Mouse (Mus musculus) effector memory CD4-positive, alpha-beta T cell, adult 5 months (primary cell): Measurements from ENCODE around the gene Zfp53. TPM values are rescaled to one million over a fixed set of nuclear protein-coding genes. Genes with fewer than 3 reads are reported as not detected.

ENCODE experiments used
- polyA plus RNA-seq: library from polyadenylated mRNA; unstranded; fragments of 100-300 nt; shearing (Covaris generic); gene quantifications from one replicate; pipeline ENCODE4 v1.2.1, GENCODE M21; 2017

Gene Zfp53
- polyA plus RNA-seq, result 66.9 TPM

DNA sequence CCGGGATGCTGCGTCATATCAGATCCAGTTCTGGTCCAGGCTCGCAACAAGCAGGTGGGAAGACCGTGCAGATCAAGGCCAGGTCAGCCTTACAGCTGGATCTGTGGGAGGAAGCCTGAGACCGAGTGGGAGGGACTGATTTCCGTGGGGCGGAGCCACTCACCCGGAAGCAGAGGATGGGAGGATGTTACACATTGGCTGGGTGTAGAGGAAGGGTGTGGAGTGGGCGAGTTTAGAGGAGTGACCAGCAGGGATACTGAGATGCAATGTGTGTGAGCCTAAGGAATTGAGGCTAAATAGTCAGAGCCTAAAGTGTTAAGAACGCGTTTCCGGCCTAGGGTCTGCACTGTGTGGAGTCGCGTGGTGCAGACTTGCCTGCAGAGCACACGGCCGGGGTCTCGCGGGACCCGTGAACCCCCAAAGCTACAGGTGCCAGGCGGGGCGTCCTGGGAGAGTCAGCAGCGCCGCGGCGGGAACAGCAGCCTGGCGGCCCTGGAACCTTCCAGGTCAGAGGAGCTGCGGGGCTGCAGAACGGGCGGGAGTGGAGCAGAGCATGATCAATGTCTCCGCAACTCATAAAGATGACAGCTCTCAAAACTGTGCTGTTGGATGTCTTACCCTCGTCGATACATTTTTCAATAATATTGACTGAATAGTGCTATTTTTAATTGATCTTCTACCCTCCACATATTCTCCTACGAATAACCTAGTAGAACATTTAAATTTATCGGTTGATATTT lies at the start of gene Zfp53:
Gene Zfp53 (plus strand): TSS at position 239 of the 740 bp plus-strand sequence.

DNA sequence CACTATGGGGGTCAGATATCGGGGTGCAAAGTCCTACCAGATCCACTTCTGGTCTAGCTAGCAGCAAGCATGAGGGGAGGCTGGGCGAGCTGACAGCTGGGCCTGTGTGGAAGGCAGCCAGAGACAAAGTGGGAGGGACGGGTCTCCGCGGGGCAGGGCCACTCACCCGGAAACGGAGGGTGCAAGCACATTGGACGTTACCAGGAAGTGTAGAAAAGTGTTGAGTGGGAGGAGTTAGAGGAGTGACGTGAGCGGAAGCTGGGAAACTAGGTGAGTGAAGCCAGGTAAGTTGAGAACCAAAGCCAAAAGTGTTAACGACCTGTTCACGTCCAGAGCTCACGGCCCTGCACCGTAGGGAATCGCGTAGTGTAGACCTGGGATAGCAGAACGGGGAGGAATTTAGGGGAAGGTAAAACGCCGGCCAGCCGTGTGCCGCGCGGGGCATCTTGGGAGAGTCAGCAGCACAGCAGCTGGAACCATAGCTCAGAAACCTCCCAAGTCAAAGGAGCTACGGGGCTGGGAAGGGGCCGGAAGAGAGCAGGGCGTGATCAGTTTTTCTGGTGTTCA lies 38.6 kb upstream of the Zfp53 start, which contains the start of gene Zfp51:
Gene Zfp51 (plus strand): TSS at position 237 of the 567 bp plus-strand sequence.

DNA sequence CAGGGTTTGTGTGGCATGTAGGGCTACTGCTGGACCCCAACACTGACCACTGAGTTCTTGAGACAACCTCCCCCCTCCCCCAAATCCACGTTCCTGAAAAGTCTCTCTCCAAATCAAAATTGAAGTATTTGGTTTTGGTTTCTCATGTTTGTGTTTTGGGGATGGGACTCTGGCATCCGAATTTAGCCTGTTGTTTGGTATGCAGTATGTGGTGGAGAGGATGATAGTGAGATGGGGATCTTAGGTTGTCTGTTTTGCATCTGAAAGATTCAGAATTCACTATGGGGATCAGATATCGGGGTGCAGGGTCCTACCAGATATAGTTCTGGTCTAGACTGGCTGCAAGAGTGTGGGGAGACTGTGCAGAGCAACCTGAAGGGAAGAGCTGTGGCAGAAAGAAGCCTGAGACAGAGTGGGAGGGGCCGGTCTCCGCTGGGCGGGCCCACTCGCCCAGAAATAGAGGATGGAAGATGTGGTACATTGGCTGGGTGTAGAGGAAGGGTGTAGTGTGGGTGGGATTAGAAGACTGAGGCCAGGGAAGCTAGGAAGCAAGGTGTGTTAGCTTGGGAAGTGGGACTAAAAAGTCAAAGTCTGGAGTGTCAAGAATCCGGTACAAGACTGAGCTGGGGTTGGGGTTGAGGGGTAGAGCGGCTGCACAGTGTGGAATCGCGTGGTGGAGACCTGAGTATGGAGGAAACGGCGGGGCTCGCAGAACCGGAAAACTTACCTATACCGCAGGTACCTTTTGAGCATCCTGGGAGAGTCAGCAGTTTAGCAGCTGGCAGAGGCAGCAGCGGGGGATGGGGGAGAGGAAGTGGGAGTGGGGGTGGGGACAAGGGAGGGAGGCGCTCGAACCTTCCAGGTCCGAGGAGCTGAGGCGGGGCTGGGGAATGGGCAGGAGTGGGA lies 46.6 kb downstream of the Zfp53 start, which contains the start of gene Zfp52:
Gene Zfp52 (plus strand): TSS at position 444 of the 906 bp plus-strand sequence.

Other genes starting within 250 kb of the Zfp53 start
- not detected for gene Vmn1r235, start 232.6 kb upstream of the Zfp53 start, polyA plus RNA-seq
- not detected for gene Vmn1r236, start 206.1 kb upstream of the Zfp53 start, polyA plus RNA-seq
- not detected for gene Vmn1r237, start 177.1 kb upstream of the Zfp53 start, polyA plus RNA-seq
- gene Zfp677, start 105.2 kb upstream of the Zfp53 start, polyA plus RNA-seq, result 10.1 TPM
- 4.7 TPM for gene Zfp54, start 65.8 kb upstream of the Zfp53 start, polyA plus RNA-seq
- gene Zfp51, start 38.6 kb upstream of the Zfp53 start, polyA plus RNA-seq, result 49.0 TPM
- gene Zfp52, start 46.5 kb downstream of the Zfp53 start, polyA plus RNA-seq, result 11.4 TPM
- gene Zfp948, start 78.0 kb downstream of the Zfp53 start, polyA plus RNA-seq, result 1.1 TPM
- 5.3 TPM for gene Zfp983, start 161.6 kb downstream of the Zfp53 start, polyA plus RNA-seq
- 11.0 TPM for gene Gm10226, start 202.9 kb downstream of the Zfp53 start, polyA plus RNA-seq
- 1.1 TPM for gene Zfp760, start 218.7 kb downstream of the Zfp53 start, polyA plus RNA-seq
- gene Zfp229, start 241.8 kb downstream of the Zfp53 start, polyA plus RNA-seq, result 0.74 TPM